Mouse (Mus musculus): ENCODE measurements at regions not wholly inside any gene's neighbourhood (a gene's known extent, or its start where the extent isn't known, plus 50 kb on each side); places are given as distances from the start of the nearest gene placed in this dataset.

- peak overlapping the region; percentile 67 for H3K9ac ChIP-seq (ENCODE audit: low read length)
- WGBS: under 1% methylated on average over 33 of the region's 33 CpGs
- H3K27ac ChIP-seq (ENCODE audit: low read length): no peak overlapping the region
- no peaks in the 10 kb centered on the region for H3K36me3 ChIP-seq (ENCODE audit: control insufficient read depth, insufficient read depth, low read length)
- H3K4me2 ChIP-seq (ENCODE audit: low read depth, low read length): peak overlapping the region; percentile 86
- H3K4me3 ChIP-seq (replicated peaks; ENCODE audit: low read length): peak overlapping the region; percentile 47
- H3K27me3 ChIP-seq (ENCODE audit: control insufficient read depth, insufficient read depth, low read length): no peaks in the 10 kb centered on the region
- no peaks in the 10 kb centered on the region for H3K9me3 ChIP-seq (replicated peaks; ENCODE audit: control insufficient read depth, low read length)
- 0 out of 2 replicates have a peak, but pooled peaks cover 9% of the 10 kb centered on the region for H3K4me1 ChIP-seq (ENCODE audit: control insufficient read depth, insufficient read depth, low read length)
- ATAC-seq (ENCODE audit: insufficient read depth, low FRiP score): peak; percentile 88
These were observed 50.7 kb upstream of the Kdm8 start for GRCm38 (mm10) chr7:125393654-125394346.

All from stomach, embryonic 16.5 days (tissue).